Mouse (Mus musculus) lung, postnatal 4 days (tissue): Measurements from ENCODE around the gene Lpcat1.

Experiments used
- DNase-seq, 2 experiments: peaks; one replicate each; pipeline ENCODE4 v3.0.0; 2021

Gene Lpcat1

DNA sequence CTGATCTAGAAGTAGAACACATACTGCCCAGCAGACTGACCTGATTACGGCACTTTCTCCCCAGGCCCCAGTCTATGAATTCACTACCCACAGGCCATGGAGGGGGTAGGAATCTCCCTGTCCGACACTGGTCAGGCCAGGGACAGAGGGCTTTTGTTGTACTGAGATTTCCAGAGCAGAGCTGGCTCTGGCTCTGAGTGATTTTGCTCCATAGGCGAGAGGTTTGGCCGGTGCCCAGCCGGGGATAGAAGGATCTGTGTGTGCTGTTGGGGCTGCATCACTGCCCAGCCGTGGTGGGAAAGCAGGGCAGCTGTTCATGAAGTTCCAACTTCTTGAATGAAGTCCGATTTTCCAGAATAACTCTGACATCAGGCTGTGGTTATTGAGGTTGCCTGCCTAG lies 20.1 kb upstream of the Lpcat1 start:
- DNase-seq, result peak; percentile 77 to 92

- DNase-seq, result no peak
These were observed 19.5 kb upstream of the Lpcat1 start for GRCm38 (mm10) chr13:73447478-73447877.

GRCm38 (mm10) chr13:73448201-73448600 lies 18.8 kb upstream of the Lpcat1 start:
- peak in 1 of 2 experiments; percentile 38 for DNase-seq

DNA sequence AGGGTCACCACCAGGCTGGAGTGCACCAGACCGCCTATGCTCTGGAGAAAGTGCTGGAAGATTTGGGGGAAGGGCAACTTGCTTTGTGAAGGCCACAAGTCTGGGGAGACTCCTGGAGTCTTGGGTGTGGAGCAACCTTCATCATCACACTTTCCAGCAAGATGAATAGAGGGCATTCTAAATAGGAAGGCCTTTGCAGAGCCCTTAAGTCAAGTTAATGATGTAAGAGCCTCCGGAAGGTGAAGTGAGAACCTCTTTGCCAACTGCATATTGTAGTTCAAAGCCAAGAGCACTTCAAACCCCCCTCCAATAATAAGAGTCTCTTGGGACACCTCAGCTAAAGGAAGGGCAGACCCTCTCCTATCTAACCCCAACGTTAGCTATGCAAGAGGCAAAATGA lies 18.3 kb upstream of the Lpcat1 start:
- DNase-seq, result peak; percentile 39 to 48

DNA sequence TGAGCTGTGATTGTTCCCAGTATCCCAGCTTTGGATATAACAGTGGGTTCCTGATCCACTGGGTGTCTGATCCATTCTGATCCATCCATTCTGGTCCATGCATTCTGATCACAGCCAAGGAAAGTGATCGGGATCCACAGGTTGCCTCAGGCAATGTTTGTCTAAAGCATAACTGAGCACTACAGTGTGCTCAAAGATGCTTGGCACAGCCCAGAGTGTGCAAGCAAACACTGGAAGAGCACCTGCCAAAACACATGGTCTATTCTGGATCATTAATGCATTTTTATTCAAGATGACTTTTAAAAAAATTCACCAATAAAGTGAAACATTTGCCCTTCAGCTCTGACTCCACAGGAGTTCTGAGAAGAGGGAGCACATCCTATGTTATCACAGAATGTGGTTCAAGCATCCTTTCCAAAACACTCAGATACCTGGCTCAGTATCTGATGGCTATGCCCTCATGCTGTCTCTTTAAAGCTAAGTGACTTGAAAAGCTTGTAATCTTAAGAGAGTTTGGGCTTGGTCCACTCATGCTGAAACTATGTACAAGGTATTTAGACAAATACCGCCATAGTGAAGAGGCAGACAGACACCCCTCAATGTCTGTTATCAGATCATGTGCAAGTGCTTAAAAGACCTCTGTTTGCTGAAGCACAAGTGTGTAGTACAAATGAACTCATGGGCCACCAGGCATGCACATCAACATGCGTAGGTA lies 13.3 kb upstream of the Lpcat1 start:
- peak; percentile 34 to 58 for DNase-seq

DNA sequence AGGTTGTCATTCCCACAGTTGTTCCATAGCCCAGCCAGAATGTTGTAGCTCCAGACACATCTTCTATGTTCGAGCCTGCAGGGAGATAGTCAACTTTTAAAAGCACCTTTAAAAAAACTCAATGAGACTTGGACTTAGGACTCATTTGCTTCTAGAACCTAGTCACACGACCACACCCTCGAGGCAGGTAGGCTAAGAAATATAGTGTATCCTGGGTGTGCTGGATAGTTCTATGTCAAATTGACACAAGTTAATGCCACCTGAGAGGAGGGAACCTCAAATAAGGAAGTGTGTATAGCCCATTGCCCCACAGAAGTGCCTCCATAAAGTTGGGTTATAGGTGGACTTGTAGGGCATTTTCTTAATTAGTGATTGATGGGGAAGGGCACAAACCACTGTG lies 11.7 kb upstream of the Lpcat1 start:
- no peak for DNase-seq

- no peak for DNase-seq
These were observed 9.7 kb upstream of the Lpcat1 start for GRCm38 (mm10) chr13:73457301-73457700.

DNA sequence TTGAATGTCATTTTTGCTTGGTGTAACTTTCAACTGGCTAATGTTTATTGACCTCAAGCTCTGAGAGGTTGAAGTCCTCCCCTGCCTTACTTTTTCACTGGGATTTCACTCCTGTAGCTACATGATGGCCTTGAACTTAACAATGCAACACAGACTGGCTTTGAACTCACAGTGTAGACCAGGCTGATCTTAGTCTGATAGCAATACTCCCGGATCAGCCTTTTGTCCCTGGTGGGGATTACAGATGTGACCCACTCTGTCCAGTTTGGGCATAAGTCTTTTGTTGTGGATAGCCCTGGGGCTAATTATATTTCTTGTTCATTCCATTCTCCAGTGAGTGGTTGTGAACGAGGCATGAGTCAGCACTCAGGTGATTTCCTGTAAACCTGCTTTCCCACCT lies 9.3 kb upstream of the Lpcat1 start:
- no peak for DNase-seq

GRCm38 (mm10) chr13:73458719-73459118 lies 8.3 kb upstream of the Lpcat1 start:
- no peak for DNase-seq

GRCm38 (mm10) chr13:73459189-73459850 lies 7.7 kb upstream of the Lpcat1 start:
- no peak for DNase-seq

DNA sequence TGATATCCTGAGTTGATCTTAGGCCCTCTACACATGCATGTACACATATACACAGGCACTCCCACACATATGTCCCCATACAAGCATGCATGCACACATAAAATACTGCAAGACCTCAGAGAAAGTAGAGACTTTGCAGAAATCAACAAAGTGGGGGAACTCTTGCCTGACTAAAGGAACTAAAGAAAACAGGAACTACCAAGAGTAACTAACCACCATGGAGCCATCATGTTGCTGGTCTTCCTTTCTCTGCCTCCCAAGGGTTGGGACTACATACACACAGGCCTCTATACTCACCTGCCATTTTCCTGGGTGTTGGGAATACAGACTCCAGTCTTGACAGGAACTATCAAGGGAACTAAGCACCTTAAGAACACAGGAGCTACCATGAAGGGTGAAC lies 5.4 kb upstream of the Lpcat1 start:
- no peak for DNase-seq

DNA sequence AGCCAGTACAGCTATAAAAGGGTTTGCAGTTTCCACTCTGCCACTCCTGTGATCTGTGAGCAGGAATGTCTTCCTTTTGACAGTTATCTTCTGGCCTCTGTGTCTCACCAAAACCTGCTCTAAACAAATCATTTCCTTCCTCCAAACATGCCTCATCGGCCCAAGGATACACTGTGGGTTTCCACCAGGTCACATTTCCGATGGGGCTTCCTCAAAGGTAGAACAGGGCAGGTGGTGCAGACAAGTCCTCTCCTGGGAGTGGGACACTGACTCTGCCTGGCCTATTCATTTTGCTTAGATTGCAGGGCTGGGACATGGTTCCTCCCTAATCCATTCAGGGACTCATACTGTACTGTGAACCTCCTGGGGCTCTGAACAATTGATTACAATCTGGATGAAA lies 1.8 kb upstream of the Lpcat1 start:
- DNase-seq, result no peak

GRCm38 (mm10) chr13:73466411-73466810 lies 586 bp upstream of the Lpcat1 start:
- DNase-seq, result no peak

- DNase-seq, result peak; percentile 56 to 63
These were observed 632 bp downstream of the Lpcat1 start for GRCm38 (mm10) chr13:73467421-73468237.

- DNase-seq, result no peak
These were observed 1.8 kb downstream of the Lpcat1 start for GRCm38 (mm10) chr13:73468834-73469233.

- no peak for DNase-seq
These were observed 2.4 kb downstream of the Lpcat1 start for GRCm38 (mm10) chr13:73469257-73469967.

DNA sequence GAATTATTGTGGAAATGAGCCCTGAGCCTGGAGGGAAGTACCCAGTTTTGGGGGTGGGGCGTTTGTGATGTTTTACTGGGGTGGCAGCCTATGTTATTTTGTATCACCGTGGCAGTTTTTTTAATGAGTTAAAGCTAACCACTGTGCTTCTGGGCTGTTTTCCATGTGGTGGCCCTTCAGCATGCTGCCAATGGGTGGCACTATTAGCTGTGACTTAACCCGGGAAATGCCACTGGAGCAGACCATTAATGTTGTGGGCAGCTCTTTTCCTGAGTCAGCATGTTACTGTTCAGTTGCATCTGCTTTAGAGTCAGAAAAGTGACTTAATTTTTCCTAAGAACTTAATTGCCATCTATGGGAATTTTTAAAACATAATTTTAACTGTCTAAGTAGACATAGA lies 5.5 kb downstream of the Lpcat1 start:
- DNase-seq, result no peak

DNA sequence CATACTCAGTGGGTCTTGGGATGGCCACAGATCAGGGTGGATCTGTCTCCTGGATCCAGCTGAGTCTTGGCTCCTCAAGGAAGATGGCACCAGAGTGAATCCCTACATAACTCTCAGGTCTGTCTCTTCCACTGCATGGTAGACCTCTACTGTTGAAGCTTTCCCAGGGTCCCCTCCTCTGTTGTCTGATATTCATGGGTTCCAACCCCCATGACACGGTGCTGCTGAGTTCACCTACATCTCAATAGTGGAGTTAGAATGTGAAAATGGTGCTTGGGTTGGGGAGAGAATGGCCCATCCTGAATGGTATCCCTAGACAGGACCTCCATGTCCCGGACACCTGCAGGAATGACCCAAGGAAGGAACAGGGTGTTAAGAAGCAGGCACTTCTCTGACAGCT lies 6.7 kb downstream of the Lpcat1 start:
- DNase-seq, result no peak

- DNase-seq, result no peak
These were observed 7.2 kb downstream of the Lpcat1 start for GRCm38 (mm10) chr13:73474163-73474562.

GRCm38 (mm10) chr13:73475058-73475980 lies 8.3 kb downstream of the Lpcat1 start:
- no peak for DNase-seq

GRCm38 (mm10) chr13:73476259-73476658 lies 9.3 kb downstream of the Lpcat1 start:
- peak in 1 of 2 experiments; percentile 39 for DNase-seq

GRCm38 (mm10) chr13:73476796-73477195 lies 9.8 kb downstream of the Lpcat1 start:
- no peak for DNase-seq
